Mouse (Mus musculus): Measurements from ENCODE around the gene Magi1.
A peak's percentile ranks its signal among the peaks of the same experiment; 100 is the strongest.
"Not testable (repeated sequence)": the region's sequence is repeated elsewhere in the genome, so short reads cannot be mapped to it uniquely, and the experiment has no call there.

Magi1 gene

GRCm38 (mm10) chr6:94060621-94061213 lies 223.0 kb downstream of the Magi1 start:
- DNase-seq (ENCODE audit: low spot score), result no peak

GRCm38 (mm10) chr6:94059090-94059489 lies 224.6 kb downstream of the Magi1 start:
- no peak for DNase-seq (ENCODE audit: low spot score)

DNA sequence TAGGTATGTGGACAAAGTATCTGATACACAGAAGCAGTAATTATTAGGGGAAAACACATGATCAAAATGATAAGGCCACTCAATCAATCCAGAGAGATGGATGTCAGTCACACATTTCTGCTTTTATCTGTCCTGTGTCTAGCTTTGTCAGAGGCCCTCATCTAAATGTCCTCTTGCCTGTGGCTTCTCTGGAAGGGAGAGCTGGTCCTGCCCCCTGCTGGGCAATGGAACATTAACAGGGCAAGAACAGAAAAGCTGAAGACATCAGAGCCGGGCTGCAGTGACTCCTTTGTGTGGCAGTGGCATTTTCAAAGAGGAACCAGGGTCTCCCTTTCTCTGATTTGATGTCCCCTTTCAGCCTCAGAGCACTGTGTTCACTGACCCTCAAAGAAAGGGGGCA lies 229.8 kb downstream of the Magi1 start:
- DNase-seq (ENCODE audit: low spot score), result peak; percentile 44

DNA sequence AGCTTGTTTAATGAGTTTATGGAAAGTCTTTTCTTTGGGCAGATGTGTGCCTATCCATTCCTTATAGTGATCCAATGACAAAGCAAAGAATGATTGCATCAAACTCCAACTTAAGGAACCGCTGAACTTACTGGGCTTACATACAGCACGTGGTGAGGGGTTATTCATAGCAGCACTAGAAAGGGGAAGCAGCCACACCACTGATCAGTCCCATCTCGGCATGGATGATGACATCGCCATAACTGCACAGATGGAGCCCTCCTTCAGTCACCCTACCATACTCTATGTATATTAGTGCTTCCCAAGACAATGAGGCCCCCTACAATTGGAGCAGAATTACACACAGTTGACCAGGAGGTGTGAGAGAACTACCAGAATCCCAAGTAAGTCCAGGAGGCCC lies 238.5 kb downstream of the Magi1 start:
- no peak for DNase-seq (ENCODE audit: low spot score)

- DNase-seq (ENCODE audit: low spot score), result no peak
These were observed 240.3 kb downstream of the Magi1 start for GRCm38 (mm10) chr6:94043461-94043860.

- no peak for DNase-seq (ENCODE audit: low spot score)
These were observed 243.6 kb downstream of the Magi1 start for GRCm38 (mm10) chr6:94040093-94040492.

GRCm38 (mm10) chr6:94038897-94039296 lies 244.8 kb downstream of the Magi1 start:
- DNase-seq (ENCODE audit: low spot score), result no peak

DNA sequence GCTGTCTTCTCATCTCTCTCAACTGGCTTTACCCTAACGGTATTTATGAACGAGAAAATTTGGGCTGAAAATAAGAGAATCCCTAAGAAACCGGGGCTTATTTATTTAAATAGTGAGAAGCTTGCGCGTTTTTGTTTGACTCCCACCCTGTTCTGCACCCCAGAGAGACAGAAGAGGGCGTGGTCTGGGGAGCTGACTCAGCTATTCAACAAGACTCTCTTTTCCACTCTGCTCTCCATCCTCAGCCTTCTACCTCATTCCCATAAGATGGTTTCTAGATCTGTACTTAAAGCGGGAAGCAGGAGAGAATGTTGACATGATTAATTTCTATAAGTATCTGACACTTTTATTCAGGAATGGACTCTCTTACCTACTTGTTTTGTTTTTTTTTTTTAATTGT lies 247.2 kb downstream of the Magi1 start:
- DNase-seq (ENCODE audit: low spot score), result no peak

DNA sequence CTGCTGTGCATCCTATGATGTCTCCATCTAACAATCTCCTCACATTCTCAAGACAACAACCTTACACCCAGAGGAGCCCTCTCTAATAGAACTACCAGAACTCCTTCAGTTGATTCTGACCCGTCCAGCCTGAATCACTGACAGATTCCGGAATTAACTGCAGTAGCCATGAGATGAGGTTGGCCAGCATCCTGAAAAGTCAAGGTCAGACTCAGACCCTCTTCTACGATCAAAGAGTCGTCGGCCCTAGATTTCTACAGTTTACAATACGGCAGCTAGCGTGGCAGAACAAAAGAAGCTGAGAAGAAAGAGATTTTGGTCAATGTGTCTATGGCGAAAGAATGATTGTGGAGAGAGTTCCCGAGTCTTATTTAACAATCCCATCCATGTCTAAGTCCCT lies 257.4 kb downstream of the Magi1 start:
- DNase-seq (ENCODE audit: low spot score), result no peak

GRCm38 (mm10) chr6:94022437-94022836 lies 261.3 kb downstream of the Magi1 start:
- no peak for DNase-seq (ENCODE audit: low spot score)

DNA sequence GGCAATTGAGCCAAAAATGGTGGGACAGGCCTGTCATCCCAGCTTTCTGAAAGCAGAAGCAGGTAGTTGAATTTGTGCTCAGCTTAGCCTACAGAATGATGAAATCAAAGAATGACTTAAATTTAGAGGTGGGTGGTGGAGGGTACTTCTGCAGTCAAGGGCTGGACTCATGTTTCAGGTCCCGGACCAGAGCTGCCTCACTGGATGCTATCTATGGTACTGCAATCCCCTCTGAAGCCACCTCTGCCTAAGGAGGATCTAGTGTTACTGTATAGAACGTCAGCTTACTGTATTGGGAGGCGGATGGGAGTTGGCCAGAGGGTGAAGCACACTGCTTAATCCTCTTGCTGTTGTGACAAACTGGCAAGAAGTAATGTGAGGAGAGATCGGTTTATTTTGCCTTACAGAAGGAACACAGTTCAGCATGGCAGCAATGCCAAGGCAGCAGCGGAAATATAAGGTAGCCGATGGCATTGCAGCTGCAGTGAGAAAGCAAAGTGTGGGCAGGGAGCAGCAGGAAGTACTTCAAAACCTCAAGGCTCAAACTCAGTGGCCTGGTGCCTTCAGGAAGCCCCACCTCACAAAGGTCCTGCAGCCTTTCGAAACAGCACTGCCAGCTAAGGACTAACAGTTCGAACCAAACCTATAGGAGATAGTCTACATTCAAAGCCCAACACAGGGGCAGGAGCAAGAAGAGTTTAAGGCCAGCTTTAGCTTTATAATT lies 262.3 kb downstream of the Magi1 start:
- no peak for DNase-seq (ENCODE audit: low spot score)

GRCm38 (mm10) chr6:94020566-94020965 lies 263.2 kb downstream of the Magi1 start:
- DNase-seq (ENCODE audit: low spot score), result peak; percentile 5

GRCm38 (mm10) chr6:94019935-94020334 lies 263.8 kb downstream of the Magi1 start:
- no peak for DNase-seq (ENCODE audit: low spot score)

- no peak for DNase-seq (ENCODE audit: low spot score)
These were observed 270.0 kb downstream of the Magi1 start for GRCm38 (mm10) chr6:94013761-94014160.

DNA sequence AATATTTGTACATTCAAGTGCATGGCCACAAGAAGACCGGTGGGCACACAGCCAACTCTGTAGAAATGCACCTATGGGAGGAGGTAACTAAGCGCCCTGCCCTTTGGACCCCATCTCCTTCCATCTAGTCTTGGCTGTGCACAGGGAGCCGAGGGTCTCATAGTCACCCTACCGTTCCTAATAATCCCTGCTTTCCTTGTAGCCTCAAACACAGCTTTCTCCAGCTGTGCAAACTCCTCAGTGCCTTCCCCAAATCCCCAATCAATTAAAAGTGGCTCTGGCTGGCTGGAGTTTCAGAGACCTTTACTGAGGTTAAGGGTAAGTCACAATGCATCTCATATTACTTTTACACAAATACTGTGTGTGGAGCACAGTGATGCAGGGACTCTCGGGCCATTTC lies 271.8 kb downstream of the Magi1 start:
- no peak for DNase-seq (ENCODE audit: low spot score)

DNA sequence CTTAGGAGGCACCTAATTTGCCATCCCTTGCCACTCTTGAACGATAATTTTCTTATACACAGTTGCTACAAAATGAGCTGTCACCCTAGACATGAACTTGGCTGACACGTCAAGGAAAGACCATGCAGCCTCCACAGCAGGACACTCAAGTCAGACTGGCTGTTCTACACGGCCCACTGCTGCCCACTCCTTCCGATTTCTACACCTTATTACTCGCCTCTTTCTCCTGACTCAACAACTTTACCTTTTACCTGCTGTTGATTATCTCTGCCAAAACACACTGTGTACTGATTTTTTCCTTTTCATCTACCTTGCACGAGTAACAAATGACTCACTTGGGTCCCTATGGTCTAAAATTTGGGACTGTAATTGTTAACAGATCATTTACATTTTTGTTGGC lies 272.2 kb downstream of the Magi1 start:
- no peak for DNase-seq (ENCODE audit: low spot score)

DNA sequence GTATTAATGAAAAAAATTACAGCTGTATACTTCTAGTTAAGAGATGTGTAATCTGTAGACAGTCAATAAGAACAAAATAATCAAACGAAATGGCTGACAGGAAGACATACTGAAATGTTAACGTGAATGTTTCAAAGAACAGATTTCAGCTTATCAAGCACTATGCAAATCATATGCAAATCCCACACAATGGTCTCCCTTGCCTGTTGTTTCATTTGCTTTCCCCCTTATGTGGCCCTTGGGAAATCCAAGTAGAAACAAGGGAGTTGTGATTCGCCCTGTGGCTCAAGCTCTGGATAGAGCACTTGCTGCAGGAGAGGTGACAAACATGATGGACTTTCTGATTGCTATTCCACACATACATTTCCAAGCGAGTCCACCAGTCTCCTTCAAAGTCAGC lies 275.1 kb downstream of the Magi1 start:
- DNase-seq (ENCODE audit: low spot score), result no peak

- not testable (repeated sequence) for DNase-seq (ENCODE audit: low spot score)
These were observed 280.1 kb downstream of the Magi1 start for GRCm38 (mm10) chr6:94003586-94003985.

- no peak for DNase-seq (ENCODE audit: low spot score)
These were observed 286.8 kb downstream of the Magi1 start for GRCm38 (mm10) chr6:93996841-93997485.

GRCm38 (mm10) chr6:93987561-93987960 lies 296.2 kb downstream of the Magi1 start:
- no peak for DNase-seq (ENCODE audit: low spot score)

DNA sequence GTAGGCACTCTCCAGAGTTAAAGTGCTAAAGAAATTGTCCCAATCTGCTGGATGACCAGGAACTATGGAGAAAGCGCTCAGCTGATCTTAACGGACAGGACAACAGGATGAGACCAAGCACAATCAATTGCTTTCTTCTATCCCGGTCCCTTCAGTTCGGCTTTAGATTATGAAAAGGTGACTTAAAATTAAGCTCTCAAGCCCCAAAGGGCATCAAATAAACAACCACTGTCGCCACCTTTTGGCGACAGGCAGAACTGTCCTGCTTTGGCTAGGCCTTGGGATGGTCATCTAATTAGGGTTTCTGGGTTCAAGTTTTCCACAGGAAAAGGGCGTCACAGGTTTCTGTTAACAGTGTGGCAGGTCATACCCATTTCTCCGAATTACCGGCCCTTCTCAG lies 298.6 kb downstream of the Magi1 start:
- no peak for DNase-seq (ENCODE audit: low spot score)

- DNase-seq (ENCODE audit: low spot score), result no peak
These were observed 300.2 kb downstream of the Magi1 start for GRCm38 (mm10) chr6:93983551-93983950.

DNA sequence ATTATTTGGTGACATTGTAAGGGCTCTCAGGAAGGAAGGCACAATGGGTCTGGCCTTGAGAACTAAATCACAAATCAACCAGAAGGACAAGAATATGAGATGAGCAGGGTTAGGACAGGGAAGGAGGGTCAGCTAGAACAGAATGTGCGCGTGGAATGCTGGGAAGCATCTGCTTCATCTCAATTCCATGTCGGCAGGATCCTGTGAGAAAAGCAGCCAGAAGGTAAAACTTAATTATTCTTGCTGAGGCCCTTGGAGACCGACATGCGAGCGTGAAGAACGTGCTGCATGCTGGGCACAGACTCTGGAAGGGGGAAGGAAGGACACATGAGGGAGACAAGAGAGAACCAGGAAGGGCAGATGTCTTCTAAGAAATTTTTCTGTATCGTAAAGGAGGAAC lies 302.5 kb downstream of the Magi1 start:
- no peak for DNase-seq (ENCODE audit: low spot score)

DNA sequence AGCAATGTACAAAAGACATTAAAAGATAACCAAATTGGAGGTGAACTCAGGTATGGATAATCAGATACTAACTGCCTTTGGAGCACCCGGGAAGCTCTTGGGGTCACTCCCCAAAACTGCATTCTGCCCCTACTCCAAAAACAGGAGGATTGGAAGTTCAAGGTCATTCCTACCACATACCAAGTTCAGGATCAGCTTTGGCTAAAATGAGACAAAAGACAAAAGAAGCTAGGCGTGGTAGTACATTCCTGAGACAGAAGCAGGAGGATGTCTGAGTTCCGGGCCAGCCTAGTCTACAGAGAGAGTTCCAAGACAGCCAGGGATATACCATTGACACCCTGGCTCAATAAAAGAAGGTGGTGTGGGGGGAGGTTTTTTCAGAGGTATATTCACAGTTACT lies 304.5 kb downstream of the Magi1 start:
- no peak for DNase-seq (ENCODE audit: low spot score)
